Mouse (Mus musculus): ENCODE results near the gene Ppie.

DNA sequence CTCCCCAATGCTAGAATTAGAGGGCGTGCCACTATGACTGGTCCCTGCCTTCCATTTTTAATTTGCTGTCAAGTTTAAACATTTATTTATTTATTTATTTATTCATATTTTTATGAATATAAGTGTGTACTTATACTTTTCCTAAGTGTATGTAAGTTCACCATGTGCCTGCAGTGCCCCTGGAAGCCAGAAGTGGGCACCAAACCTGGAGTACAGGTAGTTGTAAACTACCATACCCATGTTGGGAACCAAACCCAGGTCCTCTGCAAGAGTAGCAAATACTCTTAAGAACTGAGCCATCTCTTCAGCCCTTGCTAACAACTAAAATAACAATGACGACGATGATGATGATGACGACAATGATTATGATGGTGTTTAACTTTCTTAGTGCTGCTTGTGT lies 12.3 kb upstream of the Ppie start:
- TF ChIP-seq CTCF (IDR thresholded peaks at IDR 0.05; ENCODE audit: extremely low read depth, insufficient read depth, insufficient read length, insufficient replicate concordance): no peak
- TF ChIP-seq POLR2A (IDR thresholded peaks at IDR 0.05; ENCODE audit: low read depth, low read length): no peak

Data from spleen, adult 2 months (tissue).